Mouse (Mus musculus): ENCODE measurements around the gene Ahrr.

Ahrr gene

DNA sequence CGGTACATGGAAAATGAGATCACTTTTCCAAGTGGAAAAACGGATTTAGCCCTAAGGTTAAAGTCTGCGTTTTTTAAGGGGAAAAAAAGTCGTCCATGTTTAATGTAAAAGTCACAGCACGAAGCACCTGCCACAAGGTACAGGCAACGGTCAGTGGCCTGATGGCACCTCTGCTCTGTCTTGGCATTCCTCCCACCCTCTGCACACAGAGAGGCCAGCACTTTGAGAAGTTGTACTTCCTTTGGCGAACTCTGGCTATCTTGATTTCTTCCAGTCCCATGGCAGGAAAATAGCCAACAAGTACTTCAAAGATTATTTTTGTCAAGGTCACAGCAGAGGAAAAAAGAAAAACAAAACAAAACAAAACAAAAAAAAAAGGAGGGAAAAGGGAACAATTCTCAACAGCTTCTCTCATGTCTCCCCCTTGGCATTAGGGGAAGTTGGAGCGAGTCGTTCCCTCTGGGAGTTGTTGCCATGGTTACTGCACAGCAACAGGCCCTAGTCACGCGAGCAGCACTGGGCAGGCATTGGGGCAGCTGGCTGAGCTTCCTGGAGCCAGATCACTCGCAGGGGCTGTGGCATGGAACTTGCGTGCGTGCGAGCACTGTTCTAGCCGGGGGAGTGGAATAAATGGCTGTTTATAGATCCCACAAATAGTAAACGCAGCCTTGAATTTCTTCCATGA, 46.8 kb downstream of the Ahrr start:
- no peak for DNase-seq (ENCODE audit: low read depth in 1 of 2, low spot score in 2 of 2)

DNA sequence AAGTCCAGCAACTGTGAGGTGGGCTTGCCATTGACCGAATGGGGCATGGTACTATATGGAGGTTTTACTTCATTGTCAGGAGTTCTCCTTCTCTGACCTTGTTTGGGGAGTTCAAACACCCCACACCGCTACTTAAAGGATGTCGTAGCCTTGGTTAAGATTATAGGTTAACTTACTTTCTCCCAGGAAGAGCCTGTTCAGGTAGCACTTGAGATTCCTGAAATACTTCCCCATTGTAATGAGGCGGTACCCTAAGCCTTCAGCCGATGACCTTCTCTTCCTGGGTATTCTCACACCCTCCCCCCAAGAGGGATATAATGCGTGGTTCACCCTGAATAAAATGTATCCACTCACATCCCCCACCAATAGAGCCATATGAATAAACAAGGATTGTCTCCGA, 54.6 kb downstream of the Ahrr start:
- no peak for DNase-seq (ENCODE audit: low read depth in 1 of 2, low spot score in 2 of 2)

DNA sequence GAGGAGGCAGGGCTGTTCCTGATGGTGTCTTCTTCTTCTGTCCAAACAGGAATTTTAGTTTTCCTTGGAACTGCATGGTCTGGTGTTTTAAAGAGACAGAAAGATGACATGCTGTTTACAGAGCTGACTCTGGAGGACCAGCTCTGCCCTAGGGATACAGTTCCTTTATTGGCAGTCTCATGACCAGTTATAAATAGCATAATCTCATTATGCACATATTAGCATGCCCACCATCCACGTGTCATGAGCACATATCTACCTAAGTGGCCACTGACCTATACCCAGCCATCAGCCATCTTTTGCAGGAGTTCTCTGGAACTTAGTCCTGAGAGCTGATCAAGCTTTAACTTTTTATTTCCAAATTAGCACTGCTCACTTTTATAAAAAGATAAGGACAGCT, 71.5 kb downstream of the Ahrr start:
- DNase-seq (ENCODE audit: low read depth in 1 of 2, low spot score in 2 of 2): no peak

DNA sequence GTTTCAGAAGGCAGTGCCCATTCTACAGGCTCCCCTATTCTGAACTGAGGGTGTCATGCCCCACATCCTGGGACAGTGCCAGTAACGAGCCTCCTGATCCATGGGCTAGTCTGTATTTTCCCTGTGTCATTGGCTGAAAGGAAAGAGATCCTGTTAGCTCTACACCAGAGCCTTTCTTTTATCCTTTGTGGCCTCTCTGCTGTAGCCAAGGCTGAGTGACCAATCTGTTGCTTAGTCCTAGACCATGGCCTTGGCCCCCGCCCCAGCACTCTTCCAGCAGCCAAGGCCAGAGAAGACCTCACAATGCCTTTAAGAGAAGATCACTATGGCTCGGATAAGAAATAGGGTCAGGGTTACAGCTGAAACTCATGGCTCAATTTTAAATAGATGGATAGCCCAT, 73.7 kb downstream of the Ahrr start:
- no peak for DNase-seq (ENCODE audit: low read depth in 1 of 2, low spot score in 2 of 2)

DNA sequence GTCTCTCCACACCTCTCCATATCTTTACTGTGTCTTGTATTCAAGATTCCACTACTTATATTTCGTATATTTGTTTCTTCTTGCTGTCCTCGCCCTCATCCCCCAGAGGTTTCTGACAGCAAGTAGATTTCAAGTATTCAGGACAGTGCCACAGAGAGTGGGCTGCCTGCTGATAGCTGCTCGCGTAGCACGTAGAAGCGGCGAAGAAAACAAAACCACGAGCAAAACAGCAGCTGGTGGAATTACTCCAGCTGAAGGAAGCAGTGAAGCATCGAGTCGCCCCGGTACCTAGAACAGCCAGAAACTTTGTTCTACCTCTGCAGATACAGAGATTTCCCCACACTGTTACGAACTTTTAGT, 83.2 kb downstream of the Ahrr start:
- DNase-seq (ENCODE audit: low read depth in 1 of 2, low spot score in 2 of 2): no peak

DNA sequence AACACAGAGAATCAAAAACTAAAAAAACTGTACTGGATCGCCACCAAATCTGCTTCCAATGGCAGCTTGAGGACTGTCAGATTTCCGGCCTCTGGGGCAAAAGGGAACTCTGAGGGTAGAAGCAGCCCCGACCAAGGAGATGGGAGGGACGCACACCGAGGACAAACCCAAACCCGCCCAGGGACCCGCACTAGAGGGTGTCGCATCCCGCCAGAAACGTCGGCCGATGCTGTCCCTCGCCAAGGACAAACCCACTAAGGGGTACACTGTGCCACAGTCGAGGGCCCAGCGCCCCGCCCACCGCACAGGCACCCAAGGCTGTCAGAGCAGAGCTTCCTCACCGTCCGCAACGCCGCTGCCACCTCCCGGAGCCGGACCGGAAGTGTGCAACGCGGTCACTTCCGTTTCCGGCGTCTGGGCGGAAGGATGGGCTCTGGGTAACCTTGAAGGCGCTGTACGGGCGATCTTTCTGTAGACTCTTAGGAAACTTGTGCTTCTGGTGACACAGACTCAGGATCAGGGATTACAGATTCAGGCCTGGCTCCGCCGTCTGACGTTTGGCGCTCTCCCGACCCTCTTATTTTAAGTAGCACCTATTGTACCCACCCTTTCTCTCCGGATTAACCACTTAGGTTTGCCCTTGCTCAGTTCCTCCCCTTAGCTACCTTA, 83.7 kb downstream of the Ahrr start, which contains the start of gene Exoc3:
Gene Exoc3 (minus strand): TSS at position 416 of the 669 bp plus-strand sequence.
- peak; percentile 79 to 87 for DNase-seq (ENCODE audit: low read depth in 1 of 2, low spot score in 2 of 2)

DNA sequence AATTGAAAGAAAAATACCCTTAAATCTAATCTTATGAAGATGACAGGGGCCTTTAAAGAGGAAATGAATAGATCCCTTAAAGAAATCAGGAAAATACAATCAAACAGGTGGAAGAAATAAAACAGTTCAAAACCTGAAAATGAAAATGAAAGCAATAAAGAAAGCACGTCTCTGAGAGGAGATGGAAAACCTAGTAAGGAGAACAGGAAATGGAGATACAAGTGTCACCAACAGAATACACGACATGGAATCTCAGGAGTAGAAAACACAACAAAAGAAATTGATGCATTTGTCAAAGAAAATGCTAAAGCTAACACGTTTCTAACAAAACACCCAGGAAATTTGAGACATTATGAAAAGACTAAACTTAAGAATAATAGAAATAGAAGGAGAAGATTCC, 95.7 kb downstream of the Ahrr start:
- DNase-seq (ENCODE audit: low read depth in 1 of 2, low spot score in 2 of 2): no peak

DNA sequence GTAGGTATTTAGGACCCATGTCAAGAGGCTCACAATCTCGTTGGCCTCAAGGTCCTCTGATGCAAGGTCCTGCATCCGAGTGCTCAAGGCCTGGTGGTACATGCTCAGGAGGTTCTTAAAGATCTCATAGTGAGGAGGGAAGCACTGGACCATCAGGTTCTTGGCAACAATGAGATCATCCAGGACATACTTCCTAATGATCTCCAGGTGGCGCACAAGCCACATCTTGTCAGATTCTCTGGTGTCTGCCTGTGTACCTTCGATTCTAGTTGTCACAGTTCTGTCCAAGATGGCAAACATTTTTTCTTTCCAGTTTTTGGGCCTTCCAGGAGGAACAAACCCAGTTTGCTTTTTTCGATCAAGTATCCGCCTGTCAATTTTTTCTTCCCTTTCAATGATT, 99.5 kb downstream of the Ahrr start:
- no peak for DNase-seq (ENCODE audit: low read depth in 1 of 2, low spot score in 2 of 2)

DNA sequence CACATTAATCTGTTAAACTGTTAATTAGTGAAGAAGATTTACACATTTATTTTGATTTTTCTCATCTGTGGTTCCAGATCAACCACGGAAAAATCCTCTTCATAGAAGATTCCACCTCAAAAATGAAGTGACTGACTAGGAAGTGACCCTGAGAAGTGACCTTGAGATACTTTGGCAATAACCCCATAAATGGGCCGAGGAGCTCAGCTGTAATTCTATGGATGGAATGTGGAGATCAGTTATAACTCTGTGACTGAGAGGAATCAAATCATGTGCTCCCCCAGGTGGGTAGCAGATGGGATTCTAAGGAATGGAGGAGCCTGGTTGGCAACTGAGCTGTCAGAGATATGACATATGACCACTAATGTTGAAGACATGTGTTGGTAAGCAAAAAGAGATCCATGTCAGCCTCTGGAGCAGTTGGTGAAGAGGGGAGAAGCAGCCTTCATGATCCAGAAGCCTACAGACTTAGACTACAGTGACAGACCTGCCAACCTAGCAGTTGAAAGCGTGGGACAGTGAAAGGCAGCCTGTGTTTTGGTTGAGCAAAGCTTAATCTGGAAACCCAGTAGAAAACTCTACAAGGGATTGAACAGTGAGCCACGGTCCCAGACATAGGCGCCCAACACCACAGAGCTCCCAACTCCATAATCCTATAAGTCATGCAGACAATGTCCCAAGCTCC, 109.0 kb downstream of the Ahrr start:
- DNase-seq (ENCODE audit: low read depth in 1 of 2, low spot score in 2 of 2): no peak

DNA sequence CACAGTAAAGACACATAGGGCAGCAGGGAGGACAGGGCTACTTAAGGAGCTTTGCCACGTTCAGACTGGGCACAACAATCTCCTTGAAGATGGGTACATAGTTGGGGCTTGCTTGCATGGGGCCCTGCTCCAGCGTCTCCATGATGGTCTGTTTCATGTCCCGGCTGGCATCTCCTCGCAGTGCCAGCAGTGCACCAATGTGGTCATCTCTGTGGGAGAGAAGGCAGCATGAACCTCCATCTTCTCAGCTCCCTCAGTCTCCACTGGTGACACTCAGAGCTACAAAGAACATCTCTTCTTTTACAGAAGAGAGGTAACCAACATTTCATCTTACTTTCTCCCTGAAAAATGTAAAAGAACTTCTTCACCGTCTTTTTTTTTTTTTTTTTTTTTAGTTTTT, 120.1 kb downstream of the Ahrr start:
- no peak for DNase-seq (ENCODE audit: low read depth in 1 of 2, low spot score in 2 of 2)

DNA sequence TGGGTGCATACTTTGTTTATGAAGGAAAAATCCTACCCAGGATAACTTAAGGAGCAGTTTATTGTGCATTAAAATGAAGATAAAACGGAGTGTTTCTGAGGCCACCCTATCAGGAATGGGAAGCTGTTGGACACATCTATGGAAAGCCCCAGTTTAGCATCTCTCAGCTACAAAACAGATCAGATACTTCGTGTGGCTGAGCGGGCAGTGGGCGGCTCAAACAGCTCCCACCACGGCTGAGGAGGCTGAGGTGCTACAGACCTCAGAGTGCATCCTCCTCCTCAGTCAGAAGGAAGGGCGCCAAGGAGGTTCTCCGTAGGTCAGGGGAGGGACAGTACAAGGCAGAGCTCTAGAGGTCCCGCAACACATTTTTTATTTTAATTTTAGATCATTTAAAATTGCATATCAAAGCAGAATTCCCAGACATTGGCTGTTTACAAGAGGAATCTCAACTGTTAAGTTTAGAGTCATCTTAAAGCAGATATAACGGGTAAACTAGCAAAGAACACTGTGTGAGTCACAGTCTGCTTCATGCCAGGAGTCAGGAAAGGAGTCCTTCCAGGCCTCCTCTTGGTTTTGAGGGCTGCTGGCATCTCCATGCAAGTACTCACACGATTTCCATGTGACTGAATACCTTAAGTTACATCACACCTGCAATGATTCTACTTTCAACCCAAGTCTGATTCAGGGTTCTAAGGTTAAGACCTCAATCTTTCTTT, 122.5 kb downstream of the Ahrr start:
- DNase-seq (ENCODE audit: low read depth in 1 of 2, low spot score in 2 of 2): no peak

DNA sequence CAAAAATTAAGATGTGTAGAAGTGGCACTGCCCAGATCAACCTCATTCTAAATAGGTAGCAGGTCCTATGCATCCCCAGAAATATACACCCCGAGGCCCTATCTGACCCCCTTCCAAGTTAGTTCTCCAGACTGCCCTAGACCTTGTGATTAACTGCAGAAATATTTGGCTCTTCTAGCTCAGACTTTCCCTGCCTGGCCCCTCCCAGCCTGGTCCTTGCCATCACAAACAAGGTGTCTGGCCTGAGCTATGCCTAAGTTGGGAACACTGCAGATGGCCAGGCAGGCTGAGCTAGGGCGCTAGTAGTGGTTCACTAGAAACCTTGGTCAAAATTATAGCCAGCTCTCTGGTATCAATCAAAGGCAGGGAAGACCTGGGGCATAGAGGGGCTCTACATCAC, 124.6 kb downstream of the Ahrr start:
- DNase-seq (ENCODE audit: low read depth in 1 of 2, low spot score in 2 of 2): no peak

DNA sequence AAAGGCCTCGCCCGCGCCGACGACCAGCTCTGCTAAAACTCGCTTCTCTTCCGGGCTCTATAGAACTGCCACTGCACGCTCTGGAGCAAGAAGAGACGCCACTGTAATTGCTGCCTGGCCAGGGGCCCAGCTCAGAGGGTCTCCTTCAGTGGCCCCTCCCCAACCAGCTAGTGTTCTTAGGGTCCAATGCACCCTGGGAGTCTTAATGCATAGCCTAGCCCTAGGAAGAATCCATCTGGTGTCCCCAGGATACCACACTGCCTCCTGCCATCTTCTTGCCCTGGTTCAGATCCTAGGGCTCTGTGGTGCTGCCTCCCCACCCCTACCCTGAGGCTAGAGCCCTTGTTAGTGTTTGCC, 125.1 kb downstream of the Ahrr start:
- no peak for DNase-seq (ENCODE audit: low read depth in 1 of 2, low spot score in 2 of 2)

DNA sequence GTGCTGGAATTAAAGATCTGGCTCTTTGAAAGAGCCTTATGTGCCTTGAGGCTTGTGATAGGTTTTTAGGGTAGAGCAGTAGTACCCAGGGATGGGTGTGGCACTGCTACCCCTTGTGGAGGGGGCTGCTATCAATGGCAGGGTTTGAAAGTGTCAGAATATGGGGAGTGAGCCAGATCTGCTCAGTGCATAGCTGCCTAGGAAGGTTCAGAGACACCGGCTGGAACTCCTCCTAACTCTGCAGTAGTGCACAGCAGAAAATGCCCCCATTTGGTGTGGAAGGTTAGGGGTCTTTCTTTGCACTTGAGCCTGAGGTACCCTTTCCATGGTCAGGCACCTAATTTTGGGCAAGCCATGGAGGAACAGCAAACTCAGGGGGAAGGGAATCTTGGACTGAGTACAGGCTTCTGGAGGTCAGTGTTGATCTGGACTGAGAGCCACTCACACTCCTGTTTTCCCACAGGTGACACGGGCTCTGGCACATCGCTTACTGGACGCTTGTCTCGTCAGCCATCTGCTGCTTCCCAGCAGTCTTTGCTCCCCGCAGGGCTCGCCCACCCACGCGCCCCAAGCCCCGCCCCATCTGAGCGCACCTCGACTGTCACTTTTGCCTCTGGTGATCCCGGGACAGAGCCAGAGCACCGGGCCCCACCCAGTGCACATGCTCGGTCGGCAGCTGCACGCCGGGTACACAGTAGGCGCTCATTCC, 125.6 kb downstream of the Ahrr start:
- DNase-seq (ENCODE audit: low read depth in 1 of 2, low spot score in 2 of 2): no peak

Data from monocyte, adult 2 months (primary cell).